Mouse (Mus musculus): ENCODE data around the gene Gjc2. TPM values are rescaled to one million over a fixed set of nuclear protein-coding genes. Genes with fewer than 3 reads are reported as not detected.
A peak's percentile ranks its signal among the peaks of the same experiment; 100 is the strongest.

Gene Gjc2
- polyA plus RNA-seq, 1 experiment: 0.04 TPM

DNA sequence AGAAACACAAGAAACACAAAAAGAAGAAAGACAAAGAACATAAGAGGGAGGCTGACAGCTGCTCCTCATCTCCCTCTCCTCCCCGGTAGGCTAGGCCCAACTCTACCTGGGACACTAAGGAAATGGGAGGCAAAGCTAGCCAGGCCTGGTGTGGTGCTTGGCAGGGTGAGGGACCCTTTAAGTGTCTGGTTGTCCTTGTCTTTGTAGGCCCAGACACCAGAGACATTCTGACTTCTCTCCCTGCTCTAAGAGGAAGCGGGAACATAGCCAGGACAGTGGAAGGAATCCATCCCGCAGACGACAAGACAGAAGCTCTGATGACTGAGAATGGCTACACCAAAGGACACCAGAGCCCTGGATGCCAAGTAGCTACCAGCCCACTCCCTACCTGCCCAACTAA is 27.0 kb upstream of the Gjc2 start:
- Histone ChIP-seq H3ac (ENCODE audit: control insufficient read depth, insufficient read length) (no peak overlapping the region), H3K79me2 (ENCODE audit: control insufficient read depth, insufficient read depth) (peaks cover 33% of the 10 kb centered on the region), H3K36me3 (ENCODE audit: control insufficient read depth, insufficient read depth) (peaks cover 30% of the 10 kb centered on the region), H3K4me2 (ENCODE audit: low read depth) (no peak overlapping the region), H3K4me3 (no peak overlapping the region), H3K27me3 (ENCODE audit: control insufficient read depth, insufficient read depth, insufficient read length) (no peaks in the 10 kb centered on the region)
- TF ChIP-seq MYOD1 (IDR thresholded peaks at IDR 0.05; ENCODE audit: control insufficient read depth in 1 of 3, insufficient read length in 2 of 3, low read depth in 2 of 3) (no peak), POLR2A (IDR thresholded peaks at IDR 0.05; ENCODE audit: insufficient read length, low read depth) (no peak), TCF12 (IDR thresholded peaks at IDR 0.05; ENCODE audit: insufficient read depth, poor library complexity, severe bottlenecking) (no peak), POLR2AphosphoS2 (IDR thresholded peaks at IDR 0.05; ENCODE audit: insufficient read length, low read depth) (peak; percentile 62), CEBPB (IDR thresholded peaks at IDR 0.05; ENCODE audit: insufficient read depth, poor library complexity, severe bottlenecking) (no peak), REST (IDR thresholded peaks at IDR 0.05; ENCODE audit: insufficient read depth, insufficient read length) (no peak)

- peaks cover 28% of the 10 kb centered on the region for H3K79me2 ChIP-seq (ENCODE audit: control insufficient read depth, insufficient read depth)
- H3K27me3 ChIP-seq (ENCODE audit: control insufficient read depth, insufficient read depth, insufficient read length): no peaks in the 10 kb centered on the region
- no peak overlapping the region for H3ac ChIP-seq (ENCODE audit: control insufficient read depth, insufficient read length)
- H3K4me3 ChIP-seq: no peak overlapping the region
- no peak overlapping the region for H3K4me2 ChIP-seq (ENCODE audit: low read depth)
- peaks cover 30% of the 10 kb centered on the region for H3K36me3 ChIP-seq (ENCODE audit: control insufficient read depth, insufficient read depth)
- TF ChIP-seq USF1 (IDR thresholded peaks at IDR 0.05; ENCODE audit: low read depth) (no peak), POLR2A (IDR thresholded peaks at IDR 0.05; ENCODE audit: insufficient read length, low read depth) (peak; percentile 3), TCF12 (IDR thresholded peaks at IDR 0.05; ENCODE audit: insufficient read depth, poor library complexity, severe bottlenecking) (no peak), TCF3 (IDR thresholded peaks at IDR 0.05; ENCODE audit: insufficient read length, low read depth) (no peak), MAX (IDR thresholded peaks at IDR 0.05; ENCODE audit: low read depth) (no peak), POLR2AphosphoS2 (IDR thresholded peaks at IDR 0.05; ENCODE audit: insufficient read length, low read depth) (no peak)
Measured at GRCm38 (mm10) chr11:59209580-59209979, 26.6 kb upstream of the Gjc2 start.

DNA sequence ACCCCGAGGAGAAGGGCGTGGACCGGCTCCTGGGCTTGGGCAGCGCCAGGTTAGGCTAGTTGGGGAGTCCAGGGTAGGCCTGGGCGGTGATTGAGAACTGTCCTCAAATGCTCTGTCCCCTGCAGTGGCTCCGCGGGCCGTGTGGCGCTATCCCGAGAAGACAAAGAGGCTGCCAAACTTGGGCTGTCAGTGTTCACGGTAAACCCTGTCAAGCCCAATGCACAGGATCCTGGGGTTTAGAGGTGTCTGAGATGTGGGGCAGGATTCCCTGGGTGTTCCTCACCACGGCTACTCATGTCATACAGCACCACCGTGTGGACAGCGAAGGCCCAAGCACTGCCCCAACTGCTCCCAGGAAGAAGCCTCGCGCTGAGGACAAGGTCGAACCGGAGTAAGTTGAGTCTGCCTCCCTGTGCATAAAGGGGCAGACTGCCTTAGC is 26.0 kb upstream of the Gjc2 start:
- Histone ChIP-seq H3K4me2 (ENCODE audit: low read depth) (peak overlapping the region; percentile 76), H3K4me3 (peak overlapping the region; percentile 73), H3K79me2 (ENCODE audit: control insufficient read depth, insufficient read depth) (peaks cover 23% of the 10 kb centered on the region), H3K27me3 (ENCODE audit: control insufficient read depth, insufficient read depth, insufficient read length) (no peaks in the 10 kb centered on the region), H3ac (ENCODE audit: control insufficient read depth, insufficient read length) (peak overlapping the region; percentile 70), H3K36me3 (ENCODE audit: control insufficient read depth, insufficient read depth) (peaks cover 30% of the 10 kb centered on the region)
- TF ChIP-seq POLR2A (IDR thresholded peaks at IDR 0.05; ENCODE audit: insufficient read length, low read depth) (peak; percentile 38), POLR2AphosphoS2 (IDR thresholded peaks at IDR 0.05; ENCODE audit: insufficient read length, low read depth) (peak; percentile 83), MAX (IDR thresholded peaks at IDR 0.05; ENCODE audit: low read depth) (no peak), TCF3 (IDR thresholded peaks at IDR 0.05; ENCODE audit: insufficient read length, low read depth) (no peak), USF1 (IDR thresholded peaks at IDR 0.05; ENCODE audit: low read depth) (no peak), TCF12 (IDR thresholded peaks at IDR 0.05; ENCODE audit: insufficient read depth, poor library complexity, severe bottlenecking) (no peak), CEBPB (IDR thresholded peaks at IDR 0.05; ENCODE audit: insufficient read depth, poor library complexity, severe bottlenecking) (no peak)

DNA sequence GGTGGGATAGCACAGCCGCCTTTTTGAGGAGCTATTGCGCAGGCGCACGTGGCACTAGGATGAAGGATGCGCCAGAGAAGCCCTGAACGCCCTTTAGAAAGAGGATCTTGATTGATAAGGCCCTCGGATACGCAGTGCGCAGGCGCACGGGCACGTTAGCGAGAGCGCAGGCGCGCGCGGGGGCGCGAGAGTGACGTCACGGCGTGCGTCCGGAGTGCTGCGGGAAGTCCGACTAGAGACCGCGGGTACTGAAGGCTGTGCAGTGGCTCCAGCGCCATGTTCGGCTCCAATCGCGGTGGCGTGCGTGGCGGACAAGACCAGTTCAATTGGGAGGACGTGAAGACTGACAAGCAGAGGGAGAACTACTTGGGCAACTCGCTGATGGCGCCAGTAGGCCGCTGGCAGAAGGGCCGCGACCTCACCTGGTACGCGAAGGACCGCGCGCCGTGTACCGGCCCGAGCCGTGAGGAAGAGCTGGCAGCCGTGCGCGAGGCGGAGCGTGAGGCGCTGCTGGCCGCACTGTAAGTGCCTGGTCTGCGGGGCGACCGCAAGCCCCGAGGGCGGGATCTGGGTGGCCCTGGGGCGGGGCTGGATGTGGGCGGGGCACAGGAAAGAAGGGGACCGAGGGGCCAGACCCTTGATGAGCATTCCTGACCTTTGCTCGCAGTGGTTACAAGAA is 25.3 kb upstream of the Gjc2 start, which contains the start of gene 2310033P09Rik:
TSS of gene 2310033P09Rik (plus strand) at position 169 of the 679 bp plus-strand sequence.
- H3K4me3 ChIP-seq: peak within 1 kb of the TSS; percentile 73
- peak within 1 kb of the TSS; percentile 70 for H3ac ChIP-seq (ENCODE audit: control insufficient read depth, insufficient read length)
- peaks cover 16% of the 10 kb centered on the region for H3K79me2 ChIP-seq (ENCODE audit: control insufficient read depth, insufficient read depth)
- H3K36me3 ChIP-seq (ENCODE audit: control insufficient read depth, insufficient read depth): peaks cover 30% of the 10 kb centered on the region
- H3K4me2 ChIP-seq (ENCODE audit: low read depth): peak within 1 kb of the TSS; percentile 87
- TF ChIP-seq MAX (IDR thresholded peaks at IDR 0.05; ENCODE audit: low read depth) (no peak), POLR2A (IDR thresholded peaks at IDR 0.05; ENCODE audit: insufficient read length, low read depth) (peak; percentile 86), CEBPB (IDR thresholded peaks at IDR 0.05; ENCODE audit: insufficient read depth, poor library complexity, severe bottlenecking) (no peak), TCF3 (IDR thresholded peaks at IDR 0.05; ENCODE audit: insufficient read length, low read depth) (no peak), TCF12 (IDR thresholded peaks at IDR 0.05; ENCODE audit: insufficient read depth, poor library complexity, severe bottlenecking) (no peak), SRF (IDR thresholded peaks at IDR 0.05; ENCODE audit: control insufficient read depth, insufficient read length, low read depth) (no peak), USF1 (IDR thresholded peaks at IDR 0.05; ENCODE audit: low read depth) (no peak), E2F4 (IDR thresholded peaks at IDR 0.05; ENCODE audit: insufficient read depth) (peak; percentile 57), MYOD1 (IDR thresholded peaks at IDR 0.05; ENCODE audit: control insufficient read depth in 1 of 3, insufficient read length in 2 of 3, low read depth in 2 of 3) (no peak), REST (IDR thresholded peaks at IDR 0.05; ENCODE audit: insufficient read depth, insufficient read length) (no peak), MYOG (IDR thresholded peaks at IDR 0.05; ENCODE audit: control insufficient read depth in 1 of 3, insufficient read depth in 1 of 3, insufficient read length in 2 of 3, low read depth in 2 of 3) (no peak), POLR2AphosphoS2 (IDR thresholded peaks at IDR 0.05; ENCODE audit: insufficient read length, low read depth) (peak; percentile 93)
- H3K27me3 ChIP-seq (ENCODE audit: control insufficient read depth, insufficient read depth, insufficient read length): no peaks in the 10 kb centered on the region
